Mouse (Mus musculus) MEL-GATA-1-ER (cell line): ENCODE measurements at regions not wholly inside any gene's neighbourhood (a gene's known extent, or its start where the extent isn't known, plus 50 kb on each side); places are given as distances from the start of the nearest gene placed in this dataset.

Experiments
- DNase-seq: peaks from one replicate; pipeline ENCODE4 v3.0.0-alpha.2; 2012; ENCODE audit warnings: low read depth; ENCODE audit errors: extremely low read depth

- no peak for DNase-seq
Observed at GRCm38 (mm10) chr10:7268386-7269033, 56.5 kb upstream of the Cnksr3 start.

GRCm38 (mm10) chr10:7267903-7268302 is 55.9 kb upstream of the Cnksr3 start:
- DNase-seq = no peak

- DNase-seq = no peak
Observed at GRCm38 (mm10) chr10:7267106-7267505, 55.1 kb upstream of the Cnksr3 start.

- DNase-seq = no peak
Observed at GRCm38 (mm10) chr10:7265412-7265811, 53.4 kb upstream of the Cnksr3 start.

GRCm38 (mm10) chr10:7264721-7265120 is 52.7 kb upstream of the Cnksr3 start:
- DNase-seq = no peak
